Mouse (Mus musculus) erythroblast, adult 5-6 weeks (primary cell): Measurements from ENCODE around the gene Wwox. TPM values are rescaled to one million over a fixed set of nuclear protein-coding genes. Genes with fewer than 3 reads are reported as not detected.

ENCODE experiments used
- ATAC-seq: replicated peaks from 2 replicates; pipeline ENCODE4 v1.8.0; 2016; ENCODE audit warnings: moderate number of reproducible peaks, mild to moderate bottlenecking, moderate TSS enrichment, inconsistent platforms; ENCODE audit not compliant: poor library complexity, low FRiP score, severe bottlenecking
- total RNA-seq, 2 experiments: library from RNA; stranded (forward) in 1 of 2; stranded (reverse) in 1 of 2; fragments of 150-400 nt in 1 of 2; fragments of 200-764, 138-1000 nt in 1 of 2; gene quantifications; 2 replicates each; pipeline versions ENCODE4 v1.2.3 to v1.2.4; 2015 to 2017; ENCODE audit warnings: low replicate concordance in 2 of 2

The Wwox gene
- total RNA-seq, 2 experiments from 2014 or later, result 4.3 to 4.6 TPM

GRCm38 (mm10) chr8:114694566-114695198 lies 255.2 kb downstream of the Wwox start:
- ATAC-seq, result no peak

- no peak for ATAC-seq
Observed at GRCm38 (mm10) chr8:114703517-114703916, 264.1 kb downstream of the Wwox start.

GRCm38 (mm10) chr8:114707538-114708138 lies 268.2 kb downstream of the Wwox start:
- no peak for ATAC-seq

GRCm38 (mm10) chr8:114715318-114716070 lies 276.0 kb downstream of the Wwox start:
- no peak for ATAC-seq

- ATAC-seq, result no peak
Observed at GRCm38 (mm10) chr8:114716546-114717255, 277.2 kb downstream of the Wwox start.

- ATAC-seq, result no peak
Observed at GRCm38 (mm10) chr8:114718821-114719220, 279.4 kb downstream of the Wwox start.

GRCm38 (mm10) chr8:114722611-114723010 lies 283.2 kb downstream of the Wwox start:
- no peak for ATAC-seq

GRCm38 (mm10) chr8:114731260-114732140 lies 292.0 kb downstream of the Wwox start:
- ATAC-seq, result no peak

GRCm38 (mm10) chr8:114743185-114743915 lies 303.9 kb downstream of the Wwox start:
- ATAC-seq, result no peak

- ATAC-seq, result no peak
Observed at GRCm38 (mm10) chr8:114746373-114746772, 306.9 kb downstream of the Wwox start.

GRCm38 (mm10) chr8:114751376-114752135 lies 312.1 kb downstream of the Wwox start:
- ATAC-seq, result no peak

- no peak for ATAC-seq
Observed at GRCm38 (mm10) chr8:114759621-114760020, 320.2 kb downstream of the Wwox start.

GRCm38 (mm10) chr8:114768536-114768935 lies 329.1 kb downstream of the Wwox start:
- ATAC-seq, result no peak

GRCm38 (mm10) chr8:114770856-114771776 lies 331.7 kb downstream of the Wwox start:
- no peak for ATAC-seq

- no peak for ATAC-seq
Observed at GRCm38 (mm10) chr8:114772276-114772849, 332.9 kb downstream of the Wwox start.

GRCm38 (mm10) chr8:114773461-114774414 lies 334.3 kb downstream of the Wwox start:
- ATAC-seq, result no peak
